Mouse (Mus musculus) megakaryocyte-erythroid progenitor cell, adult 5 weeks (primary cell): ENCODE measurements around the gene Olfr561. TPM values are rescaled to one million over a fixed set of nuclear protein-coding genes. Genes with fewer than 3 reads are reported as not detected.

ENCODE experiments used
- polyA plus RNA-seq: library from polyadenylated mRNA; stranded (reverse); fragments of >175 nt; gene quantifications from 2 replicates; pipeline ENCODE4 v1.2.3, GENCODE M21; 2012

Olfr561 gene
- polyA plus RNA-seq: not detected in 2 replicates

GRCm38 (mm10) chr7:102770921-102771320 is at the start of gene Olfr561:
Gene Olfr561 (plus strand): TSS chr7:102771221.

GRCm38 (mm10) chr7:102727391-102727790 is 43.6 kb upstream of the Olfr561 start, which contains the start of gene Olfr559:
Gene Olfr559 (minus strand): TSS chr7:102727491.

DNA sequence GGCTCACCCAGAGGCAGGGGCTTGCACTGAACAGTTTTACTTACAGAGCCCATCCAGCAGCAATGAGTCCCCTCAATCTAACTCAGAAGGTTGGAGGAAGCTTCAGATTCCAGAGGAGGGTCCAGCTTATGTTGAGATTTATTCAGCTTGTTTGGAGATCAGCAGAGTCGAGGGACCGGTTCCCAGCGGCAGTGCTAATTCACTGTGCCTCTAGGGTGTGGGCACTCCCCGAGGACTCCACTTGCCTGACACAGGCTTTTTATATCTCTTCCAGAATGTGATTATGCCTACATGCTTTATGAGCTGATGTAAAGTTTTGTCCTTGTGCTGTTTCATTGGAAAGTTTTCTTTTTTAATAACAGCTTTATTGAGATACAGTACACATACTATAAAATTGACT is 11.8 kb upstream of the Olfr561 start, which contains the start of the genes Olfr560 and Olfr78:
Gene Olfr560 (minus strand): TSS at position 101 of the 400 bp plus-strand sequence.
Gene Olfr78 (minus strand): TSS at position 206 of the 400 bp plus-strand sequence.

GRCm38 (mm10) chr7:102803180-102803579 is 32.2 kb downstream of the Olfr561 start, which contains the start of gene Olfr564:
Gene Olfr564 (plus strand): TSS chr7:102803480.

Other genes with a start within 250 kb of the Olfr561 start
- gene Olfr547, start 236.5 kb upstream of the Olfr561 start, polyA plus RNA-seq: not detected in 2 replicates
- gene Olfr548-ps1, start 230.3 kb upstream of the Olfr561 start, polyA plus RNA-seq: not detected in 2 replicates
- gene Olfr549, start 221.4 kb upstream of the Olfr561 start, polyA plus RNA-seq: not detected in 2 replicates
- 6.4 and 9.6 TPM in 2 replicates for gene Trim21, start 205.7 kb upstream of the Olfr561 start, polyA plus RNA-seq
- gene Olfr550, start 199.8 kb upstream of the Olfr561 start, polyA plus RNA-seq: not detected in 2 replicates
- 0.04 TPM in 1 of 2 replicates, not detected in the other for gene Olfr551, start 179.3 kb upstream of the Olfr561 start, polyA plus RNA-seq
- gene Olfr552, start 173.5 kb upstream of the Olfr561 start, polyA plus RNA-seq: not detected in 2 replicates
- gene Olfr553, start 153.0 kb upstream of the Olfr561 start, polyA plus RNA-seq: not detected in 2 replicates
- not detected in 2 replicates for gene Olfr554, start 132.8 kb upstream of the Olfr561 start, polyA plus RNA-seq
- gene Olfr555, start 112.4 kb upstream of the Olfr561 start, polyA plus RNA-seq: not detected in 2 replicates
- gene Olfr556, start 106.3 kb upstream of the Olfr561 start, polyA plus RNA-seq: not detected in 2 replicates
- gene Trim68, start 83.9 kb upstream of the Olfr561 start, polyA plus RNA-seq: 1.6 and 1.8 TPM in 2 replicates
- not detected in 2 replicates for gene Olfr557, start 75.3 kb upstream of the Olfr561 start, polyA plus RNA-seq
- gene Olfr558, start 69.0 kb upstream of the Olfr561 start, polyA plus RNA-seq: not detected in 2 replicates
- not detected in 2 replicates for gene Olfr33, start 52.2 kb upstream of the Olfr561 start, polyA plus RNA-seq
- not detected in 2 replicates for gene Olfr559, start 43.7 kb upstream of the Olfr561 start, polyA plus RNA-seq
- gene Olfr560, start 11.9 kb upstream of the Olfr561 start, polyA plus RNA-seq: not detected in 2 replicates
- 0.01 and 0.03 TPM in 2 replicates for gene Olfr78, start 11.8 kb upstream of the Olfr561 start, polyA plus RNA-seq
- not detected in 2 replicates for gene Olfr564, start 32.3 kb downstream of the Olfr561 start, polyA plus RNA-seq
- gene Olfr566, start 87.5 kb downstream of the Olfr561 start, polyA plus RNA-seq: not detected in 2 replicates
- gene Olfr568, start 105.9 kb downstream of the Olfr561 start, polyA plus RNA-seq: not detected in 2 replicates
- gene Olfr569, start 119.7 kb downstream of the Olfr561 start, polyA plus RNA-seq: not detected in 2 replicates
- gene Olfr570, start 123.4 kb downstream of the Olfr561 start, polyA plus RNA-seq: not detected in 2 replicates
- not detected in 2 replicates for gene Olfr571, start 146.3 kb downstream of the Olfr561 start, polyA plus RNA-seq
- not detected in 2 replicates for gene Olfr572, start 153.2 kb downstream of the Olfr561 start, polyA plus RNA-seq
- gene Olfr573-ps1, start 171.4 kb downstream of the Olfr561 start, polyA plus RNA-seq: not detected in 2 replicates
- not detected in 2 replicates for gene Olfr574, start 177.2 kb downstream of the Olfr561 start, polyA plus RNA-seq
- not detected in 2 replicates for gene Olfr575, start 187.6 kb downstream of the Olfr561 start, polyA plus RNA-seq
- not detected in 2 replicates for gene Olfr576, start 191.4 kb downstream of the Olfr561 start, polyA plus RNA-seq
- gene Olfr577, start 204.7 kb downstream of the Olfr561 start, polyA plus RNA-seq: not detected in 2 replicates
- gene Olfr578, start 218.1 kb downstream of the Olfr561 start, polyA plus RNA-seq: not detected in 2 replicates